Mouse (Mus musculus) liver, postnatal 0 days (tissue): ENCODE measurements around the gene Mrpl55. TPM values are rescaled to one million over a fixed set of nuclear protein-coding genes. Genes with fewer than 3 reads are reported as not detected.

Experiments
- ATAC-seq: fragments of 200-750 bp; cut with Nextera tagmentation; 2 replicates; pipeline ENCODE4 v1.8.0; 2017; ENCODE audit warnings: mild to moderate bottlenecking, moderate library complexity
- DNase-seq: peaks from one replicate; pipeline ENCODE4 v3.0.0-alpha.2; 2016
- H3K27ac ChIP-seq: fragments of 300-500 bp; sonication (generic); 2 replicates; pipeline ENCODE4 v1.5.1; 2014; ENCODE audit warnings: antibody characterized with exemption, moderate library complexity, mild to moderate bottlenecking, low read depth
- H3K27me3 ChIP-seq: fragments of 300-500 bp; sonication (generic); 2 replicates; pipeline ENCODE4 v1.6.1; 2014; ENCODE audit warnings: low read length, control low read depth, mixed read lengths; ENCODE audit not compliant: insufficient read depth
- H3K36me3 ChIP-seq: fragments of 300-500 bp; sonication (generic); replicated peaks from 2 replicates; pipeline ENCODE4 v1.6.1; 2014; ENCODE audit warnings: mild to moderate bottlenecking, control low read depth, low read length, moderate library complexity, mixed read lengths; ENCODE audit not compliant: insufficient read depth
- H3K4me1 ChIP-seq: fragments of 300-500 bp; sonication (generic); 2 replicates; pipeline ENCODE4 v1.6.1; 2014; ENCODE audit warnings: antibody characterized with exemption, mild to moderate bottlenecking, control low read depth; ENCODE audit not compliant: insufficient read depth
- H3K4me2 ChIP-seq: fragments of 300-500 bp; sonication (generic); 2 replicates; pipeline ENCODE4 v1.6.1; 2014; ENCODE audit warnings: low read depth, mild to moderate bottlenecking, low read length, moderate library complexity, mixed read lengths
- H3K4me3 ChIP-seq: fragments of 300-500 bp; sonication (generic); 2 replicates; pipeline ENCODE4 v1.5.1; 2014; ENCODE audit warnings: low read depth, low read length
- H3K9ac ChIP-seq: fragments of 300-500 bp; sonication (generic); replicated peaks from 2 replicates; pipeline ENCODE4 v1.6.1; 2014; ENCODE audit warnings: mild to moderate bottlenecking, moderate library complexity
- H3K9me3 ChIP-seq: fragments of 300-500 bp; sonication (generic); 2 replicates; pipeline ENCODE4 v1.6.1; 2016; ENCODE audit warnings: mild to moderate bottlenecking, control low read depth, low read length, mixed read lengths
- CTCF ChIP-seq: sonication (generic); IDR thresholded peaks from 2 replicates; pipeline ENCODE4 v1.5.1; 2016; ENCODE audit warnings: antibody characterized with exemption, low read depth
- EP300 ChIP-seq: IDR thresholded peaks from 2 replicates; pipeline ENCODE4 v1.6.1; 2016; ENCODE audit warnings: antibody characterized with exemption, low read depth, mild to moderate bottlenecking
- WGBS: fragments of 180-500 bp; shearing (Covaris S2); extraction: QIAGEN DNeasy Blood & Tissue Kit; methylation state at CpG from one replicate; pipeline ENCODE4 v1.1.7; 2014; ENCODE audit not compliant: insufficient replicate concordance; 5-methylcytosine and 5-hydroxymethylcytosine counted together
- polyA plus RNA-seq: library from polyadenylated mRNA; unstranded; fragments of >200 nt; fragmentation: Nextera tagmentation; extraction: Ambion mirVana; gene quantifications from 2 replicates; pipeline ENCODE4 v1.2.1, GENCODE M21; 2015

Gene Mrpl55
- polyA plus RNA-seq, 1 experiment from 2014 or later, result 65.2 TPM

GRCm38 (mm10) chr11:59162443-59163254 lies 39.6 kb upstream of the Mrpl55 start:
- DNase-seq, result no peak
- ATAC-seq, result no peak

DNA sequence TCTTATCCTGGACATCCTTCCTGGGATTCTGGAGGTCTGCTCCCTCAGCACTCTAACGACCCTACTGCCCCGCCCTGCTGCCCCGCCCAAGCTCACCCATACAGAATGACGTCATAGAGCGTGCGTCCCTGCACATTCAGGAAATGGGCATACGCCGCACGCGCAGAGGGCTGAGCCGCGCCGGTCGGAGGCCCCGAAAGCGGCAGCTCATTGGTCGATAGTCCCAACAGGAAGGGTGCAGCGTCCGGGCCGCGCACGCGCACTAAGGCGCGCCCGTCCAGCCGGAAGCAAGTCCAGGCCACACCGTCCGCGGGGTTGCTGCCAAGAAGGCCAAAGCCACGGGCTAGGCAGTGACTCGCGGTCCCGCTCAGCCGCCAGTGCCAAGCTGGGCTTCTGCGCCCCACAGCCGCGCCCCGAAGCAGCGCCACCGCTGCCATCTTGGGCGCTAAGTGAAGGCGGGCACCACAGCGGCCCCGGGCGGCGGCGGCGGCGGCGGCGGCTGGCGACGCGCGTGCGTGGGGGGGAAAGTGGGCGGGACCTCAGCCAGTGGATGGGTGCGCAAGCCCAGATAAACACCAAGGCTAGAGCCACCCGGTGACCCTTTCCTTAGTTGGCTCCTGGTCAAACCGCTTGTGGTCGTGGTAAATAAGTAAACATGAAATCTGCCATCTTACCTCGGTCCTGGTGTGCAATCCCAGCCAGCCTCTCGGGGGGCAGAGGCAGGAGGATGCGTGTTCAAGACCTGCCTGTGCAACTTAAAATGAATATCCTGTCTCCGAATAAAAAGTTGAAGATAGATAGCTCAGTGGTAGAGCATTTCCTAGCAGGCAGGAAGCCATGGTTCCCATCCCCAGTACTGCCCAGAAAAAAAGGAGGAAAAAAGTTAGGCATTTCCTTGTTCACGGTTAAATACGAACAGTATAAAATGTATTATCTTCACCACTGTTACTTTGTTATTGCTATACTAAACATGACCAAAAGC lies 38.7 kb upstream of the Mrpl55 start, which contains the start of gene Iba57:
TSS of gene Iba57 (minus strand) at position 485 of the 982 bp plus-strand sequence.
- Histone ChIP-seq H3K27ac (peak within 1 kb of the TSS; percentile 100), H3K4me1 (peaks cover 32% of the 10 kb centered on the region), H3K4me2 (peak within 1 kb of the TSS; percentile 75), H3K27me3 (no peaks in the 10 kb centered on the region), H3K9ac (peak within 1 kb of the TSS; percentile 81), H3K36me3 (peaks cover 14% of the 10 kb centered on the region; the same call in 1 of the 2 replicates), H3K4me3 (peak within 1 kb of the TSS; percentile 71), H3K9me3 (no peaks in the 10 kb centered on the region)
- peak; percentile 56 for TF ChIP-seq CTCF
- TF ChIP-seq EP300, result peak; percentile 61; the same call in 1 of the 2 replicates
- 2% methylated on average over 65 of the region's 68 CpGs for WGBS
- DNase-seq (peak; percentile 97), ATAC-seq (peak; percentile 91)

More at GRCm38 (mm10) chr11:59162443-59163254, 39.6 kb upstream of the Mrpl55 start:
- WGBS, result 44% methylated on average over 9 of the region's 9 CpGs
- Histone ChIP-seq H3K9me3 (no peaks in the 10 kb centered on the region), H3K36me3 (peaks cover 23% of the 10 kb centered on the region), H3K27ac (peak overlapping the region; percentile 100), H3K4me1 (peaks cover 32% of the 10 kb centered on the region), H3K4me2 (peak overlapping the region; percentile 75), H3K9ac (peak overlapping the region; percentile 42), H3K27me3 (no peaks in the 10 kb centered on the region), H3K4me3 (peak overlapping the region; percentile 71)
- TF ChIP-seq EP300, result no peak
- no peak for TF ChIP-seq CTCF

DNA sequence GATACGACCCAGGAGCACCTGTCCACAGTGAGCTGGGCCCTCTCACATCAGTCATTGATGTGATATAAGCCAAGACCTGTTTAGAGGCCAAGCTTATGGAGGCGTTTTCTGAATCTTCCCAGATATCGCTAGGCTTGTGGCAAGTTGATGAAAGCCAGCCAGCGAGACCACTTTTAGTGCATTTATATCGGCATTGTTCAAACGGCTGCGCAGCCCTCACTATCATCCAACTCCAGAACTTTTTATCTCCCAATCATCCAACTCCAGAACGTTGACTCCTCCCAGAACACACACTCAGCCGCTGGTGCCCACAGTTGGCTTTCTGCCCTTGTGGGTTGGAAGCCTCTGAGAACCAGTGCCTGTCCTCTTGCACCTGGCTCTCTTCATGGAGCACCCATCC lies 37.9 kb upstream of the Mrpl55 start:
- peak overlapping the region; percentile 81 for H3K9ac ChIP-seq
- DNase-seq (peak; percentile 80), ATAC-seq (peak; percentile 39)
- peaks cover 32% of the 10 kb centered on the region for H3K4me1 ChIP-seq
- TF ChIP-seq CTCF (no peak), EP300 (peak; percentile 97)
- no peaks in the 10 kb centered on the region for H3K27me3 ChIP-seq
- H3K9me3 ChIP-seq, result no peaks in the 10 kb centered on the region
- H3K27ac ChIP-seq, result peak overlapping the region; percentile 100
- H3K4me3 ChIP-seq, result peak overlapping the region; percentile 71
- H3K36me3 ChIP-seq, result peaks cover 7% of the 10 kb centered on the region; the same call in 1 of the 2 replicates
- peak overlapping the region; percentile 75 for H3K4me2 ChIP-seq
- WGBS, result 41% methylated on average over 9 of the region's 9 CpGs

DNA sequence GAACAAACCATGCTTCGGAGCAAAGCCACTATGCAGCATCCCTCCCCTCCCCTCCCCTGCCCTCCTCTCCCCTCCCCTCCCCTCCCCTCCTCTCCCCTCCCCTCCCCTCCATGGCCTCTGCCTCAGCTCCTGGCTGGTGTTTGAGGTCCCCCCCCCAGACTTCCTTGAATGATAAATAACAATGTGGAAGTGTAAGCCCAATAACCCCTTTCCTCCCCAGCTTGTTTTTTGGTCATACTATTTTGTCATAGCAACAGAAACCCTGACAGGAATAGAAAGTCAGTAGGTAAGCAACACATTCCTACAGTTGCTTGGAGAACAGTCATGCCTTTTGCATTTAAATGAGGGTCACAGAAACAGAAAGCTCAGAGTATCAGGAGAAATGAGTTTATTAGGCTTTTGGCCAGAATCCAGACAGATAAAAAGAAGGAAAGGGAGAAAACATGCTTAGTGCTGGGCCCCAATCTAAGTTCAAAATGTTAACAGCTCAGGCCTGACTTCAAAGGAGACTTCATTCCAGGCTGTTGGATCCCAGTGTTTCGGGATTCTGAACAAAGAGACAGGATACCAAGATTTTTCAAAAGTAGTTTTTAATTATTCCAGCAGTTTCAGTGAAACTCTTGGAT lies 36.6 kb upstream of the Mrpl55 start:
- Histone ChIP-seq H3K9ac (no peak overlapping the region), H3K27me3 (no peaks in the 10 kb centered on the region), H3K36me3 (peaks cover 5% of the 10 kb centered on the region; the same call in 1 of the 2 replicates), H3K27ac (peak overlapping the region; percentile 100), H3K4me1 (peaks cover 32% of the 10 kb centered on the region), H3K4me3 (no peak overlapping the region), H3K9me3 (no peaks in the 10 kb centered on the region), H3K4me2 (no peak overlapping the region)
- DNase-seq (no peak), ATAC-seq (no peak)
- no peak for TF ChIP-seq CTCF
- peak; percentile 22; the same call in 1 of the 2 replicates for TF ChIP-seq EP300
- WGBS, result 51% methylated on average over 2 of the region's 2 CpGs

GRCm38 (mm10) chr11:59169807-59170206 lies 32.5 kb upstream of the Mrpl55 start:
- no peaks in the 10 kb centered on the region for H3K9me3 ChIP-seq
- no peak overlapping the region for H3K4me2 ChIP-seq
- DNase-seq (no peak), ATAC-seq (no peak)
- no peak overlapping the region for H3K27ac ChIP-seq
- WGBS, result 69% methylated on average over 3 of the region's 3 CpGs
- H3K4me3 ChIP-seq, result no peak overlapping the region
- no peaks in the 10 kb centered on the region for H3K36me3 ChIP-seq
- peaks cover 11% of the 10 kb centered on the region for H3K4me1 ChIP-seq
- no peak for TF ChIP-seq EP300
- TF ChIP-seq CTCF, result no peak
- H3K9ac ChIP-seq, result no peak overlapping the region
- peaks cover 7% of the 10 kb centered on the region; the same call in 1 of the 2 replicates for H3K27me3 ChIP-seq
